Mouse (Mus musculus): ENCODE data around the gene Asxl2. TPM values are rescaled to one million over a fixed set of nuclear protein-coding genes. Genes with fewer than 3 reads are reported as not detected.

Asxl2 gene
- total RNA-seq, 1 experiment = 44.4 TPM

GRCm38 (mm10) chr12:3538036-3538435 lies 111.4 kb downstream of the Asxl2 start:
- no peak for DNase-seq (ENCODE audit: low read depth, low spot score)
- Histone ChIP-seq H3K36me3 (ENCODE audit: control insufficient read depth, insufficient read depth, low read length, poor library complexity, severe bottlenecking) (no peaks in the 10 kb centered on the region), H3K9me3 (ENCODE audit: control insufficient read depth, insufficient read depth, low read depth, low read length) (no peaks in the 10 kb centered on the region), H3K9ac (ENCODE audit: insufficient read depth, low read depth, low read length, poor library complexity, severe bottlenecking) (no peak overlapping the region), H3K4me3 (ENCODE audit: insufficient read depth in 1 of 2, low read depth in 1 of 2, low read length in 2 of 2, poor library complexity in 1 of 2, severe bottlenecking in 1 of 2) (no peak overlapping the region), H3K27ac (ENCODE audit: insufficient read depth, low read depth, low read length, poor library complexity, severe bottlenecking) (no peak overlapping the region), H3K4me1 (ENCODE audit: control insufficient read depth in 2 of 2, insufficient read depth in 2 of 2, low read length in 2 of 2, poor library complexity in 1 of 2) (no peaks in the 10 kb centered on the region)
- in situ Hi-C loops (cut with MboI; ENCODE audit: low sequenced_read_pairs in 2 of 2, unreplicated experiment in 2 of 2) = no loop called here
- TF ChIP-seq ZNF384 (IDR thresholded peaks at IDR 0.05; ENCODE audit: low read depth, low read length) = no peak
- no peak for TF ChIP-seq HCFC1 (IDR thresholded peaks at IDR 0.05; ENCODE audit: borderline replicate concordance, insufficient read depth, low read length)
- TF ChIP-seq ZC3H11A (IDR thresholded peaks at IDR 0.05; ENCODE audit: borderline replicate concordance, low read depth, low read length) = no peak
- no peak for TF ChIP-seq CHD2 (IDR thresholded peaks at IDR 0.05; ENCODE audit: low read depth, low read length)
- TF ChIP-seq MAFK (IDR thresholded peaks at IDR 0.05; ENCODE audit: insufficient read depth, low read depth, low read length) = no peak

- Histone ChIP-seq H3K9ac (ENCODE audit: insufficient read depth, low read depth, low read length, poor library complexity, severe bottlenecking) (no peak overlapping the region), H3K4me1 (ENCODE audit: control insufficient read depth in 2 of 2, insufficient read depth in 2 of 2, low read length in 2 of 2, poor library complexity in 1 of 2) (no peaks in the 10 kb centered on the region), H3K36me3 (ENCODE audit: control insufficient read depth, insufficient read depth, low read length, poor library complexity, severe bottlenecking) (no peaks in the 10 kb centered on the region), H3K4me3 (ENCODE audit: insufficient read depth in 1 of 2, low read depth in 1 of 2, low read length in 2 of 2, poor library complexity in 1 of 2, severe bottlenecking in 1 of 2) (no peak overlapping the region), H3K9me3 (ENCODE audit: control insufficient read depth, insufficient read depth, low read depth, low read length) (no peaks in the 10 kb centered on the region), H3K27ac (ENCODE audit: insufficient read depth, low read depth, low read length, poor library complexity, severe bottlenecking) (no peak overlapping the region)
- TF ChIP-seq MAFK (IDR thresholded peaks at IDR 0.05; ENCODE audit: insufficient read depth, low read depth, low read length) (no peak), CHD2 (IDR thresholded peaks at IDR 0.05; ENCODE audit: low read depth, low read length) (no peak)
- in situ Hi-C loops (cut with MboI; ENCODE audit: low sequenced_read_pairs in 2 of 2, unreplicated experiment in 2 of 2) = no loop called here
- DNase-seq (ENCODE audit: low read depth, low spot score) = no peak
Observed at GRCm38 (mm10) chr12:3539605-3540004, 112.9 kb downstream of the Asxl2 start.

- Histone ChIP-seq H3K27ac (ENCODE audit: insufficient read depth, low read depth, low read length, poor library complexity, severe bottlenecking) (no peak overlapping the region), H3K9me3 (ENCODE audit: control insufficient read depth, insufficient read depth, low read depth, low read length) (no peaks in the 10 kb centered on the region), H3K9ac (ENCODE audit: insufficient read depth, low read depth, low read length, poor library complexity, severe bottlenecking) (no peak overlapping the region), H3K4me1 (ENCODE audit: control insufficient read depth in 2 of 2, insufficient read depth in 2 of 2, low read length in 2 of 2, poor library complexity in 1 of 2) (peaks cover 0 to 3% of the 10 kb centered on the region in 2 experiments; a peak in 1 of 4 replicates), H3K36me3 (ENCODE audit: control insufficient read depth, insufficient read depth, low read length, poor library complexity, severe bottlenecking) (no peaks in the 10 kb centered on the region), H3K4me3 (ENCODE audit: insufficient read depth in 1 of 2, low read depth in 1 of 2, low read length in 2 of 2, poor library complexity in 1 of 2, severe bottlenecking in 1 of 2) (no peak overlapping the region)
- in situ Hi-C loops (cut with MboI; ENCODE audit: low sequenced_read_pairs in 2 of 2, unreplicated experiment in 2 of 2) = no loop called here
- TF ChIP-seq MAFK (IDR thresholded peaks at IDR 0.05; ENCODE audit: insufficient read depth, low read depth, low read length) = no peak
- no peak for TF ChIP-seq CHD2 (IDR thresholded peaks at IDR 0.05; ENCODE audit: low read depth, low read length)
- DNase-seq (ENCODE audit: low read depth, low spot score) = no peak
Observed at GRCm38 (mm10) chr12:3540871-3541270, 114.2 kb downstream of the Asxl2 start.

GRCm38 (mm10) chr12:3545451-3545850 lies 118.8 kb downstream of the Asxl2 start:
- Histone ChIP-seq H3K9ac (ENCODE audit: insufficient read depth, low read depth, low read length, poor library complexity, severe bottlenecking) (no peak overlapping the region), H3K9me3 (ENCODE audit: control insufficient read depth, insufficient read depth, low read depth, low read length) (no peaks in the 10 kb centered on the region), H3K36me3 (ENCODE audit: control insufficient read depth, insufficient read depth, low read length, poor library complexity, severe bottlenecking) (no peaks in the 10 kb centered on the region), H3K27ac (ENCODE audit: insufficient read depth, low read depth, low read length, poor library complexity, severe bottlenecking) (no peak overlapping the region), H3K4me1 (ENCODE audit: control insufficient read depth in 2 of 2, insufficient read depth in 2 of 2, low read length in 2 of 2, poor library complexity in 1 of 2) (peaks cover 20 to 27% of the 10 kb centered on the region in 2 experiments), H3K4me3 (ENCODE audit: insufficient read depth in 1 of 2, low read depth in 1 of 2, low read length in 2 of 2, poor library complexity in 1 of 2, severe bottlenecking in 1 of 2) (no peak overlapping the region)
- in situ Hi-C loops (cut with MboI; ENCODE audit: low sequenced_read_pairs in 2 of 2, unreplicated experiment in 2 of 2) = no loop called here
- DNase-seq (ENCODE audit: low read depth, low spot score) = no peak
- no peak for TF ChIP-seq MAFK (IDR thresholded peaks at IDR 0.05; ENCODE audit: insufficient read depth, low read depth, low read length)
- no peak for TF ChIP-seq CHD2 (IDR thresholded peaks at IDR 0.05; ENCODE audit: low read depth, low read length)

GRCm38 (mm10) chr12:3546121-3546658 lies 119.5 kb downstream of the Asxl2 start:
- Histone ChIP-seq H3K9me3 (ENCODE audit: control insufficient read depth, insufficient read depth, low read depth, low read length) (no peaks in the 10 kb centered on the region), H3K4me1 (ENCODE audit: control insufficient read depth in 2 of 2, insufficient read depth in 2 of 2, low read length in 2 of 2, poor library complexity in 1 of 2) (peaks cover 20 to 31% of the 10 kb centered on the region in 2 experiments), H3K9ac (ENCODE audit: insufficient read depth, low read depth, low read length, poor library complexity, severe bottlenecking) (no peak overlapping the region), H3K4me3 (ENCODE audit: insufficient read depth in 1 of 2, low read depth in 1 of 2, low read length in 2 of 2, poor library complexity in 1 of 2, severe bottlenecking in 1 of 2) (no peak overlapping the region), H3K27ac (ENCODE audit: insufficient read depth, low read depth, low read length, poor library complexity, severe bottlenecking) (no peak overlapping the region), H3K36me3 (ENCODE audit: control insufficient read depth, insufficient read depth, low read length, poor library complexity, severe bottlenecking) (no peaks in the 10 kb centered on the region)
- TF ChIP-seq ZC3H11A (IDR thresholded peaks at IDR 0.05; ENCODE audit: borderline replicate concordance, low read depth, low read length) (no peak), MAFK (IDR thresholded peaks at IDR 0.05; ENCODE audit: insufficient read depth, low read depth, low read length) (no peak), ZNF384 (IDR thresholded peaks at IDR 0.05; ENCODE audit: low read depth, low read length) (no peak), CHD2 (IDR thresholded peaks at IDR 0.05; ENCODE audit: low read depth, low read length) (no peak), HCFC1 (IDR thresholded peaks at IDR 0.05; ENCODE audit: borderline replicate concordance, insufficient read depth, low read length) (no peak)
- DNase-seq (ENCODE audit: low read depth, low spot score) = no peak
- in situ Hi-C loops (cut with MboI; ENCODE audit: low sequenced_read_pairs in 2 of 2, unreplicated experiment in 2 of 2) = no loop called here
